Mouse (Mus musculus) heart, adult 2 months (tissue): Measurements from ENCODE around the gene Rtp1. TPM values are rescaled to one million over a fixed set of nuclear protein-coding genes. Genes with fewer than 3 reads are reported as not detected.
A peak's percentile ranks its signal among the peaks of the same experiment; 100 is the strongest.

Experiments
- DNase-seq, 2 experiments: peaks; one replicate each; pipeline ENCODE4 v3.0.0; 2021
- H3K27ac ChIP-seq: fragments of 200-600 bp; 2 replicates; pipeline ENCODE4 v1.8.1; 2022
- H3K27me3 ChIP-seq: fragments of 200-500 bp; 2 replicates; pipeline ENCODE4 v1.6.1; 2012; ENCODE audit warnings: mild to moderate bottlenecking, low read length, inconsistent platforms, mixed read lengths; ENCODE audit not compliant: control insufficient read depth, insufficient read depth
- H3K36me3 ChIP-seq: fragments of 200-500 bp; 2 replicates; pipeline ENCODE4 v1.6.1; 2012; ENCODE audit warnings: low read length, inconsistent platforms; ENCODE audit not compliant: control insufficient read depth, insufficient read depth
- H3K4me1 ChIP-seq: fragments of 200-500 bp; 2 replicates; pipeline ENCODE4 v1.6.1; 2011; ENCODE audit warnings: low read length; ENCODE audit not compliant: control insufficient read depth, insufficient read depth
- H3K4me3 ChIP-seq: fragments of 200-600 bp; 2 replicates; pipeline ENCODE4 v1.8.1; 2022
- H3K79me2 ChIP-seq: fragments of 200-500 bp; replicated peaks from 2 replicates; pipeline ENCODE4 v1.6.1; 2012; ENCODE audit warnings: mild to moderate bottlenecking, inconsistent platforms, low read length, moderate library complexity, mixed read lengths; ENCODE audit not compliant: control insufficient read depth, insufficient read depth
- H3K9ac ChIP-seq: fragments of 200-500 bp; 2 replicates; pipeline ENCODE4 v1.6.1; 2012; ENCODE audit warnings: low read depth, mild to moderate bottlenecking, control low read depth, inconsistent platforms, low read length, mixed read lengths
- CTCF ChIP-seq: fragments of 200-600 bp; IDR thresholded peaks from 2 replicates; pipeline ENCODE4 v1.8.1; 2022; ENCODE audit warnings: antibody characterized with exemption, mild to moderate bottlenecking, moderate library complexity
- EP300 ChIP-seq: fragments of 200-500 bp; IDR thresholded peaks from 2 replicates; pipeline ENCODE4 v1.6.1; 2011; ENCODE audit warnings: low read depth, low read length, control low read depth; ENCODE audit not compliant: insufficient read depth
- POLR2A ChIP-seq: fragments of 200-500 bp; IDR thresholded peaks from 2 replicates; pipeline ENCODE4 v1.6.1; 2011; ENCODE audit warnings: mild to moderate bottlenecking, low read depth, low read length, control low read depth; ENCODE audit not compliant: insufficient read depth
- WGBS: fragments of 180-500 bp; shearing (Covaris S2); methylation state at CpG from one replicate; pipeline ENCODE4 v1.1.7; 2018; 5-methylcytosine and 5-hydroxymethylcytosine counted together
- intact Hi-C: fragments of 180-260 bp; cut with DNase I; formaldehyde crosslinking; loops from one replicate; pipeline ENCODE4 v1.15.1; 2025
- polyA plus RNA-seq: library from polyadenylated mRNA; depleted of rRNA; stranded (reverse); fragments of >200 nt; gene quantifications from 2 replicates; pipeline ENCODE4 v1.2.3, GENCODE M21; 2012
- total RNA-seq, 2 experiments: library from RNA; stranded (reverse); gene quantifications; 2 replicates each; pipeline ENCODE4 v1.2.3; 2021

Rtp1 gene
- total and polyA plus RNA-seq, 3 experiments, result not detected

- H3K36me3 ChIP-seq, result no peaks in the 10 kb centered on the region; the same call in 1 of the 2 replicates
- intact Hi-C loops, result no loop called here
- H3K4me1 ChIP-seq, result peaks cover 5% of the 10 kb centered on the region
- WGBS, result 72% methylated on average over 8 of the region's 8 CpGs
- no peak for DNase-seq
- H3K4me3 ChIP-seq, result no peak overlapping the region
- H3K27me3 ChIP-seq, result no peaks in the 10 kb centered on the region
- no peak for TF ChIP-seq CTCF
- TF ChIP-seq POLR2A, result no peak
- TF ChIP-seq EP300, result no peak
- no peak overlapping the region for H3K27ac ChIP-seq
- H3K79me2 ChIP-seq, result no peaks in the 10 kb centered on the region
- no peak overlapping the region for H3K9ac ChIP-seq
These were observed 9.3 kb upstream of the Rtp1 start for GRCm38 (mm10) chr16:23419565-23420085.

- DNase-seq, result no peak
- no peak overlapping the region for H3K9ac ChIP-seq
- no peaks in the 10 kb centered on the region for H3K27me3 ChIP-seq
- no peak overlapping the region for H3K27ac ChIP-seq
- intact Hi-C loops, result no loop called here
- H3K4me3 ChIP-seq, result no peak overlapping the region
- H3K79me2 ChIP-seq, result no peaks in the 10 kb centered on the region
- no peaks in the 10 kb centered on the region for H3K36me3 ChIP-seq
- WGBS, result 66% methylated on average over 5 of the region's 5 CpGs
- TF ChIP-seq CTCF (no peak), EP300 (no peak), POLR2A (no peak)
- peaks cover 1% of the 10 kb centered on the region; the same call in 1 of the 2 replicates for H3K4me1 ChIP-seq
These were observed 5.1 kb upstream of the Rtp1 start for GRCm38 (mm10) chr16:23423825-23424224.

- no peak for DNase-seq
- TF ChIP-seq EP300, result no peak
- TF ChIP-seq CTCF, result no peak
- TF ChIP-seq POLR2A, result no peak
- WGBS, result 92% methylated on average over 1 of the region's 1 CpGs
These were observed 1.2 kb upstream of the Rtp1 start for GRCm38 (mm10) chr16:23427701-23428100.

GRCm38 (mm10) chr16:23429991-23430390 lies 1.1 kb downstream of the Rtp1 start:
- Histone ChIP-seq H3K27me3 (no peaks in the 10 kb centered on the region), H3K4me3 (no peak overlapping the region), H3K9ac (no peak overlapping the region), H3K36me3 (no peaks in the 10 kb centered on the region), H3K27ac (no peak overlapping the region), H3K79me2 (no peaks in the 10 kb centered on the region), H3K4me1 (peaks cover 1% of the 10 kb centered on the region; the same call in 1 of the 2 replicates)
- 66% methylated on average over 8 of the region's 8 CpGs for WGBS
- no peak for TF ChIP-seq EP300
- no peak for TF ChIP-seq CTCF
- TF ChIP-seq POLR2A, result no peak
- intact Hi-C loops, result no loop called here
- no peak for DNase-seq

More at GRCm38 (mm10) chr16:23427701-23428100, 1.2 kb upstream of the Rtp1 start:
- no peak overlapping the region for H3K9ac ChIP-seq
- intact Hi-C loops, result no loop called here
- no peaks in the 10 kb centered on the region for H3K36me3 ChIP-seq
- no peaks in the 10 kb centered on the region for H3K79me2 ChIP-seq
- H3K4me3 ChIP-seq, result no peak overlapping the region
- H3K27me3 ChIP-seq, result no peaks in the 10 kb centered on the region
- peaks cover 1% of the 10 kb centered on the region; the same call in 1 of the 2 replicates for H3K4me1 ChIP-seq
- H3K27ac ChIP-seq, result no peak overlapping the region

GRCm38 (mm10) chr16:23437404-23438166 lies 8.7 kb downstream of the Rtp1 start:
- H3K4me3 ChIP-seq, result no peak overlapping the region
- H3K9ac ChIP-seq, result no peak overlapping the region
- H3K36me3 ChIP-seq, result no peaks in the 10 kb centered on the region
- peak in 1 of 2 experiments; percentile 11 for DNase-seq
- H3K27me3 ChIP-seq, result no peaks in the 10 kb centered on the region
- intact Hi-C loops, result no loop called here
- TF ChIP-seq POLR2A (no peak), EP300 (no peak), CTCF (peak; percentile 58)
- no peaks in the 10 kb centered on the region for H3K4me1 ChIP-seq
- H3K27ac ChIP-seq, result no peak overlapping the region
- H3K79me2 ChIP-seq, result no peaks in the 10 kb centered on the region
- 72% methylated on average over 12 of the region's 12 CpGs for WGBS

- 52% methylated on average over 4 of the region's 4 CpGs for WGBS
- Histone ChIP-seq H3K4me1 (no peaks in the 10 kb centered on the region), H3K4me3 (no peak overlapping the region), H3K27ac (no peak overlapping the region), H3K36me3 (no peaks in the 10 kb centered on the region), H3K79me2 (no peaks in the 10 kb centered on the region), H3K9ac (no peak overlapping the region), H3K27me3 (no peaks in the 10 kb centered on the region)
- intact Hi-C loops, result no loop called here
- TF ChIP-seq POLR2A (no peak), EP300 (no peak)
- peak in 1 of 2 experiments; percentile 44 for DNase-seq
These were observed 15.3 kb downstream of the Rtp1 start for GRCm38 (mm10) chr16:23444231-23444630.
